Mouse (Mus musculus) embryo, embryonic 11.5 days (tissue): ENCODE results near the gene Tmigd3.

Source experiments
- DNase-seq: peaks from one replicate; pipeline ENCODE4 v3.0.0-alpha.2; 2012; ENCODE audit warnings: low read depth, low spot score

Gene Tmigd3

DNA sequence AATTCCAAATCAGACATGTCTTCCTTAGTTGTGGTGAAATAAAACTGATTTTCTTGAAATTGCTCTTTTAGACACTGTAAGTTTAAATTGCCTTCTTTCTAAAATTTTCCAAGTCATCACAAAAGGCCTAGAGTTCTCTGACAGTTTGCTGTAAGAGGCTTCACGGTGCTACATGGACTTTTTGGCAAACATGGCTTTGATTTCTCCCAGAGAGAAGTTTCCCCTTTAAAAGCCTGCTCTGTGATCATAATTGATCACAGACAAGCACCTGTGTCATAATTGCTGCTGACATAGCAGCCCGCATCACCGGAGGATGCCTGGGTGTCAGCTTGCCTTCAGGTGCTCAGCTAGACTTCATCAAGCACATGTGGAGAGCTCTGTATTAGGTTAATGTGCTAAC, at the start of gene Tmigd3, which contains the start of gene Adora3:
TSS of gene Tmigd3 (plus strand) at position 346 of the 400 bp plus-strand sequence.
TSS of gene Adora3 (plus strand) at position 301 of the 400 bp plus-strand sequence.
- DNase-seq, result no peak

DNA sequence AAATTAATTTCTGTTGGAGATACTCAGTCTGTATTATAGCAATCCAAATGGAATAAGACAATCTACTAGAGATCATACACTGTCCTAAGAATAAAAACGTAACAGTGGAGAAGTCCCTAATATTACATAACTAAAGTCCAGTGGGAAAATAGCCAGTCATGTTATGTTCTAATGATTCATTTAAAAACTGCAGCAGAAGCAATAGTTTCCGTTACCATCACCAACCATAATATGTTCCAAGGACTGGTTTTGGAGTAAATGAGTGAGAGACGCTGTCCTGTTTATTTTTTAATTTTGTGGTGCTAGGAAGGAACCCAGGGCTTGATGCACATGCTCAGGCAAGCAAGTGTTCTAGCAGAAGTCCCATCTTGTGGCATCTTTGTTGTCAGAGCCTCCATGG, 49.2 kb upstream of the Tmigd3 start:
- no peak for DNase-seq

DNA sequence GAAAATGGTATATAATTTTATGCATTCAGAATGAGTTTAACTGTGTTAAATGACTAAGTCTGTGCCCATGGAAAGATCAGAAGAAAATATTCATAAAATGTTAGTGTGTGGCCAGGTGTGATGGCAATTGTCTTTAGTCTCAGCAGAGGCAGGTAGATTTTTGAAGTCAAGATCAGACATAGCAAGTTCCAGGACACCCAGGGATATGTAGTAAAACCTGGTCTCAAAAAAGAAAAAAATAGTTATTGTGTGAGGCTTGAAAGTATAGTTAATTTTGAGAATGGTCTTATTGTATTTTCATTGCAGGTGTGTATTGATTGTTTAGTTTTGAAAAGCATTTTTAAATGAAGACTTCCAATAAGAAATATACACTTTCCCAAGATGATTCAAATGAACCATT, 47.1 kb upstream of the Tmigd3 start:
- DNase-seq, result no peak

DNA sequence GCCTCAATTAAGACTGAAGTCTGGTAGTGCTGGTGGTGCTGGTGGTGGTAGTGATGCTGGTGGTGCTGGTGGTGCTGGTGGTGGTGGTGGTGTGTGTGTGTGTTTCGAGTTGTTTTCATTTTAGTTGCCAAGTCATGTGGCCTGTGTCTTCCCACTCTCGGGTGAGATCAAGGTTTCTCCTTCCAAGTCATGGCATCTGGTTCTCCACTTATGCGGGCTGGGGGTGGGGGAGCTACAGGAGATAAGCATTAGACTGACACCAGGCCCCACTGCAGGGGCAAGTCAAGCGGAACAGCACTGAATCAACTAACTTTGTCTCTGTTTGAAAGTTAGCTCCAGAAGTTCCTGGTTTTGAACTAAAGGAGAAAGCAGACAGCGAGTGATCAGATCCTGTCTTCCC, 46.6 kb upstream of the Tmigd3 start:
- no peak for DNase-seq

DNA sequence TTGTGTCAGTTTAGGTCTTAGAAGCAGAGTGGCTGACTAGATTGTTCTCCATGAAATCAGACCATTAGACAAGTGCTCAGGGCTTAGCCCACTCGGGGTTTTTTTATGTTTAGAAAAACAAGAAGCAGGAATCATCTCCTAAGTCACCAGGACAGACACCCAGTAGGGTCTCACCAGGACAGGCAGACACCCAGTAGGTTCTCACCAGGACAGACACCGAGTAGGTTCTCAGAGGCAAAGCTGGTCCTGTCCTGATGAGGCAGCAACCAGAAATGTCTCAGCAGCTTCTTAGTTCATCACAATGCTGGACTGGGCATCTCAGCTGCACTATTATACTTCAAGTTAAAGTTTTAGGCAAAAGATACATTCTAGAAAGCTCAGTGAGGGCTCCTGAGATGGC, 46.0 kb upstream of the Tmigd3 start:
- DNase-seq, result no peak

DNA sequence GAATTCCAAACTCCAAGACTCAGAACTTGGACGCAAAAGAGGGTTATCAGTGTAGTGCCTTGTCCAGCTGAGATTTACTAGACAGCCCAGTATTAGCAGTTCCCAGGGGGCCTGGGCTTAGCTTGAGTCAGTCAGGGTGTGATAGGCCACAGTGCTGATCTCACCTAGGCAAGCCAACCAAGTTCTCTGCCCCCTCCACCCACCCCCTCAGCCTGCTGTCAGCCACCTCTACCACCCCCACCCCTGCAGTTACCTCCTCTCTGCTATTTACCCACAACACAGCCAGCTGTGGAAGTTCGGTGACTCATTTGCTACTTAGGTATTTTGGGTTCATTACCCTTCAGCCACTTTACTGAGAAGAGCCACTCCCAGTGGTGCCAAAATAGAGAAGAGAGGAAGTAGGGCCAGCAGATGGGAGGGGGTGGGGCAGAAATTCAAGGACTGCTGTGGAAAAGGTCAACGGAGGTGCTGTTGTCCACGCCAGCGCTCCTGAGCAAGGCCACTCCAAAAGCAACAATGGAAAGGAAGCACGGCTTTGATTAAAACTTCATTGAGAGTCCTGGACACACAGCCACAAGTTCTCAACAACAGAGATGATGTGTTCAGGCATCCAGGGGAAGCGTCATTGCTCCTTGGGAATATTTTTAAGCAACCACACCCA, 45.1 kb upstream of the Tmigd3 start:
- no peak for DNase-seq

DNA sequence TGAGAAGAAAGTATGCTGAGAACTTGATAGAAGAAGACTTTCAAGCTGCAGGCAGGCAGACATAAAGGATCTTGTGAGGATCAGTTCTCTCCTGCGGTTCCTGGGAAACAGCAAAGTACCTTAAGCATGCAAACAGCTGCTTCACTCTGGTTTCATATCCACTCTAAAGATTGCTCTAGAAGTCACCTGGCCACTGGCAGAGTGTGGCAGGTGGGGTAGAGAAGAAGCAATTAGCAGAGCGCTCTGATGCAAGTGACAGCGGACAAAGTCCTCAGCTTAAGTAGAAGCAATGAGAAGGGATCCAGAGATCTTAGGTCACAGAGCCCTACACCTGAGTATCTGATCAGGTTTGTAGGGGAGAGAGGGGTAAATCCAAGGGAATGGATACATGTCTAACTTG, 39.1 kb upstream of the Tmigd3 start:
- no peak for DNase-seq

DNA sequence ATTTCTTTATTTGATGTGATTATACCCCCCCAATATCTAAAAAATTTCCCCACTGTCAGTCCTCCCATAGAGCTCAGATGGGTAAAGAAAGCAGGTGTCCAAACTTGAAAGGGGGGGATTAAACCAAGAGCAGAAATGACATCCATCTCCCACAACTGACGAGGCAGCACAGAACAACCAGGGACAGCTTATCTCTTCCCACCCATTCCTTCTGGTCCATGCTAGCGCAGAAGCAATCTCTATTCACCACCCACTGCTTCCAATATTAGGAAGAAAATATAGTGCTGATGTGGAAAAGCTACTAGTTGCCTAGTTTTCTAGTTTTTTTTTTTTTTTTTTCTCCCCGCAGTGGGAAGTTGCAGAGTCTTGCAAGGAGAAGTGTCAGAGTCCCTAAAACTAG, 34.8 kb upstream of the Tmigd3 start:
- no peak for DNase-seq

DNA sequence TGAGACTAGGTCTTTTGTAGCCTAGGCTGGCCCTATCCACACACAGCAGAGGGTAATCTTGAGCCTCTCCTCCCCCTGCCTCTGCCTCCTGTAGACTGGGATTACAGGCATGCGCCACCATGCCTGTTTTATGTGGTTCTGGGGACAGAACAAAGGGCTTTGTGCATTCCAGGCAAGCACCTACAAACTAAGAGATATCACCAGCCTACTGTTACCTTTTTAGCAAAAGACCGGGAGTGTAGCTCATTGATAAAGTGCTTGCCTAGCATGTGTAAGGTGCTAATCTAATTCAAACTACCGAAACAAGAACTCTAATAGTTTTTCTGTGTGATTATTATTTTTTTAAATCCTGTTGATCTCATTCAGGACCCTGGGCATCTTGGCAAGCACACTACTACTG, 33.8 kb upstream of the Tmigd3 start:
- no peak for DNase-seq

DNA sequence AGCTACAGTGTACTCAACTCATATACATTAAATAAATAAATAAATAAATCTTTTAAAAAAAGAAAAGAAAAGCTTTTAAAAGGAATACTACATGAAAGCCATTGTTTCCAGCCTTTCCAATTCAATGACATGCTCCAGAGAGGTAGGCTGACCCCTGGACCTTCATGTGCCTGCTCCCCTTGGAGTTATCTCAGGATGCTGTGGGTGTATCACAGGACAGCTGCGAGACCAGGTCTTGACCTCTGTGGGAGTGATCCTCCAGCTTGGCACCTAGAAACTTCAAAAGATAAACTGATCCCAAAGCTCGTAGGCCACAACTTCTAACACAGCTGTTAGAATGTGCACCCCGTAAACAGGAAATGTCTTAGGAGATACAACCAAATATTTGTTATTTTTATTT, 32.0 kb upstream of the Tmigd3 start:
- no peak for DNase-seq

DNA sequence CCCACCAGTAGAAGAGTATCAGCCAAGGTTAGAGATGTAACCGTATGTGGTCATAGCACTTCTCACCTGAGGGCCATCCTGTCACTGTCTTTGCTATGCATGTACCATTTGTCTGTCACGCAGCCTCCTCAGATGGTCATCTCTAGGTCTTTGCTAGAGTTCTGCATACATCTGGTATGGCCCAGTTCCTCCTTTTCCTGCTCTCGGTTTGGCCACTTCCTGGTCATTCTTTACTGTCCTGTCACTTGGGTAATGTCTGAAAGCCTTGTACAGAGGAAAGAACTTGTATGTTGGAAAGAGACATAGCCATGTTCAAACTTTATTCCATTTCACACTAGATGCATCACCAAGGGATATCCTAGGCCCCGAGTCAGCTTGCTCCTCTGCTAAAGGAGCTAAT, 30.9 kb upstream of the Tmigd3 start:
- DNase-seq, result no peak

DNA sequence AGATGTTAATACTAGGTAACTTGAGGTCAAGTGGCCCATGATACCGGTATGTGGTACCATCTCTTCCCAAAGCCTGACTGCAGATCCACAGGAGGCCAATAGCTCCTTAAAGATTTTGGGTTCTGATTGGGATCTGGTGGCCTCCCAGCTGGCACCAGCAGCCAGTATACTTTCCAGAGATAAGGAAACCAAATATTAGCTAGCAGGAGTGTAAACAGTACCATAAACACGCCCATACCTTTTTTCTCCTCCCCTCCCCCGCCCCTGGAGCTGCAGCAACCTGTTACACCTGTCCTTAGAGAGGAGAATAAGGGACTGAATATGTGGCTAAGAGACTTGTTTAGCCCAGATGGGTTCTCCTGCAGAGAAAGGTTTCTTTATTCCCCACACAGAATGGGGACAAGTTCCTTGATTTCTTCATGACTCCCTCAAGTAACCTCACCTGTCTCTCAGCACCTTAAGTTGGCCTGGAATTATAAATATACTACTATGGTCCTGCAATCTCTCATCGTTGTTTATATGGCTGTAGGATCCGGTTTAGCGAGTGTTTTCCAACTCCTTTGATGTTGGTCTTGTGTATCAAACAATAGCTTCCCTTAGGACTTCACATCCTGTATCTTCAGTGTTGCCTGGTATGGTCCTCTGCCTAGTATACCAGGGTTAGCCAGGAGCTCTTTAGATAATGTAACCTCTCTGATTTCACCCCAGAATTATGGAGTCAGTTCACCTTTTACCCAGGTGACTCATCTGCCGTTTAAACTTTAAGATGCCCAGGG, 24.2 kb upstream of the Tmigd3 start:
- DNase-seq, result no peak

DNA sequence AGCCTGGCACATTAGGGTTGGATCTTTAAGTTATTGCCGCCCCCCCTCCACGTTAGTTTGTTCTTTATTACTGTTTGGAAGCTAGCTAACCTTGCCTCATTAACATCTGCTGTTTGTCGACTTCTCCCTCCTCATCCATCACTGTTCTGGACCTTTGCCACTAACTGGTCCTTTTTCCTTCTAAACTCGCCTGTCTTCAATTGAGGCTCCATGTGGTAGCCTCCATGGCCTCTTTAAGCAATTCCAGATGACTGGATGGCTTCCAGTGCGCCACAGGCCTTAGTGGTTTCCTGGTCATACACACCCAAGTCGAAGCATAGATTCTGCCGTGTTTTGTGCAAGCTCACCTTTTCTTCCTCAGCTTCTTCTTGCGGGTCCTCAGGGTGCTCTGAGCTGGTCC, 16.9 kb upstream of the Tmigd3 start:
- DNase-seq, result peak; percentile 46

DNA sequence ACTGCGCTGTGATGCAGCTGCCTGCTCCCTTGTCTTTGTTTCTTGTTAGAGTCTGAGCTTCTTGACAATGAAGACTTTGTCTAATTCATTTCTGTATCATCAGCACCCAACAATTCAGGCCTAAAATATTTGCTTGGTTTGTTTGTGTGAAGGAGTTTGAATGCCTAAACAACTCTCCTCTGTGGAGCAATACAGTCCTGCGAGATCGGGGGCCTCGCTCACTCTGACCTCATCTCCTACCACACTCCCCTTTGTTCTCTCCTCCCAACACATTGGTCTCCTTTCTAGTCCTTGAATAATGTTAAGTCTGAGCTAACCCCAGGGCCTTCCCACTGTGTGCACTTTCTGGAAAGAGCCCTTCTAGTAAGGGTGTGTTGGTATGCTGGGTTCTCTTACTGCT, 15.9 kb upstream of the Tmigd3 start:
- DNase-seq, result no peak

DNA sequence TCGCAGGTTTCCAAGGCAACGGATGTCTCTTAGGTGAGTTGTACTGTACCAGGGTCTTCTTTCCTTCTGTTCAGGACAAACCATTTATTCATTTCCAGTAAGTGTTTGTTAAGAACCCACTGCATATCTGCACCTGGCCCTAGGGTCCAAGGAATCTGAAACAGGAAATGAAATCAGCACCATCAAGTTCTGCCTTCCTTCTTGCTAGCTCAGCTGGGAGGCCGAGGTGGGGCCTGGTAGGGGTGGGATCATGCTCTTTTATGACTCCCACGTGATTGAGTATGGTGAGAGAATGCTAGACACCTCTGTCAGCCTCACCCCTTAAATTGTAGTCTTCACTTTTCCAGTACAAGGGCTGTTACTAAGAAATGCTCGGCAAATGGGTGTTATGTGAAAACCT, 13.2 kb upstream of the Tmigd3 start:
- DNase-seq, result no peak

DNA sequence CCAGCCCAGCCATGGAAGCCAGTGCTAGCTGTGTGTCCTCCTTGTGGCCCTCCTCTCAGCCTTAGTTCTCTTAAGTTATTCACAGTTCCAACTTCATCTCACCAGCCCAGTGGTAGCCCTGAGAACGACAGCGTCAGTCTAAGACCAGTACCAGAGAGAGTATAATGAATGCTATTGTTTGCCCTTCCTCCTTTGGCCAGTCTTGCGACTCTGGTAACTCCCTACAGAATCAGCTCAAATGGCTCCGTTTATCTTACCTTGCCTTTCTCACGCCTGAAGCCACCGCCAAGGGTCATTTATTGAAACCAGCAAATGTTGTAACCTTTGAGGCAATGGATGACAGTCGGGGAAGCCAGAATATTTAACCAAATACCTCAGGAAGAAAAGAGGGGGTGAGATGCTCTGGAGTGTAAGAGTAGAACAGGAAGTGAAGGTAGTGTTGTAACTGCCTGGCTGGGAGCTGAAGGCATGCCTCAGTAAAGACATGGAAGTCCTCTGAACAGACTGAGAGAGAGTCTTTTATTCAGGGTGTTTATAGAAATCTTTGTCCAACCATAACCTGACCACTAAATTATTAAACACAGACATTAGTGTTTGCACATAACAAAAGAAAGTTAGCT, 8.8 kb upstream of the Tmigd3 start:
- DNase-seq, result no peak

DNA sequence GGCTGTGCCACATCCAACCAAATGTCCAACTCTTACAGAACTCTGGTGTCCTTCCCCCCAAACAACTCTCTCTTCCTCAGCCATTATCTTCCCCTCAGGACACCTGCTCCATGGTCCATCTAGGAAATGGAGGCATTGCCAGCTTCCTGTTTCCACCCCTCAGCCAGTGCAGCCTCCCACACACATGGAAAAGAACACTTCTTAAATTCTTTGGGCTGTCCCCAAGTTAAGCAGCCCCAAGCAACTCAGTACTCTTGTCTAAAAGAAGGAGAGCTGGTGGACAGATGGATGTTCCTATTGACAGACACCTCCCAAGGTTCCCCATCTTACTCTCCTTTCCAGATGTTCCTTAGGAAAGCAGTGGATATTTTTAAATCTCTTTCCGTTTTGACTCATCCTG, 6.6 kb upstream of the Tmigd3 start:
- DNase-seq, result no peak

DNA sequence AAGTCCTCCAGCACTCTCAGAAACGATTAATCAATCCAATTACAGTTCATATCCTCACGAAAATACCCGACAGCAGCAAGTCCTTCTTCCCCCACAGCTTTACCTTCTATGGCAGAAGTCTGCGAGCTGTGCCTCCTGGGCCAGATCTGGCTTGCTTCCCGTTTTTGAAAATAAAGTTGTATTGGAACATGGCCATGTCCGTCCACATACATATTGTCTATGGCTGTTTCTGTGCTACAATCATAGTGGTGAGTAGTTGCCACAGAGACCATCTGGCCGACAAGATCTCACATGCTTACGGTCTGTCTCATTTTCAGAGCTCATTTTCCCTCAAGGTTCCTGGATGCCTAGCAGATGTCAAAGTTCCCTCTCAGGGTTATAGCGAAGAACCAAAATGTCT, 5.6 kb upstream of the Tmigd3 start:
- DNase-seq, result no peak

DNA sequence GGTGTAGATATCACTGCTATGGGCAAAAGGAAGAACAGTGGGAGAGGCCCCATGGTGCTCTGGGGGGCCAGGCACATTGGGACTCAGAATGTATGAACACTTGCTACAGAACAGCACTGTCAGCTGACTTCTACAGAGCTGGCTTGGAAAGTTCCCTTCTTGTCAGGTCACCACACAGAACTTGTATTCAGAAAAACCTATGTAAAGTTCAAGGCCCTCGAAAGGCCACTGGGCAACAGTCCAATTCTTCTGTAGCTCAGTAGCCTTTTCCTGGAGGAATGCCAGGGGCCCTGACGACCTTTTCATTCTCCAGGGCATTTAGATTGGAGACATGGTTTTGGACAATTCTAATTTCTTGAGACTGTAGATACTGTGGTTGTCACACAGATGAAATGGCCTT, 2.6 kb upstream of the Tmigd3 start:
- no peak for DNase-seq

DNA sequence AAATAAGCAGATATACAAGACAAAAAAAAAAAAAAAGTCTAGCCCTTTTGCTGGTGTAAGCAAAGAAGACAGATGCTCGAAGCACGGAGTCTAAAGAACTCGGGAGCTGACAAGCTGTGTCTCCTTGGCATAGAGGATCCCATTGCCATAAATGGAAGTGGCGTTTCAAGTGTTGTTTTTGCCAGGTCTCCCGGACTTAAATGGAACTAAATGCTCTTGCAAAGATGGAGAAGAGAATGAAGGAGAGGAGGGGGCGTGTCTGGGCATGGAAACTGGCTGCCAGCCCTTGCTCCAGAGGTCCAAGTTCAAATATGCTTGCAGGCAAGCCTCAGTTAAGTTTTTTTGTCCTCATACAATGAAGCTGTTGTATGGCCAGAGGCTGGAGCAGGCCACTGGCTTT, 1.3 kb downstream of the Tmigd3 start:
- no peak for DNase-seq

DNA sequence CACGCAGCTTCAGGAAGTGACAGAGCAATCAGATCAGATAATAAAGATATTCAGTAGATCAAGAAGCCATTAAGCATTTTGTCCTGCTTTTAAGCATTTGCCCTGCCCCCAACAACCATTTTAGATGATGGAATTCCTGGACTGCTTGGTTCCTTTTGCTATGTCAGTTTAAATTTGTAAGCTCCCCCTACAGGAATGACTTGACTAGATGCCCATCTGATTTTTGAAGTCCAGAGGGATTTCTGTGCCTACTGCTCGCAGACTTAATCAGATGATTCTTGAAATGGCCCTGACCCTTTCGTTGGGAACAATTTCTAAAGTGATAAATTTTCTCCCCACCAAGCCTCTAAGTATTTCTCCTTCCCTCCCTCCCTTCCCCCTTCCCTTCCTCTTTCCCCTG, 1.9 kb downstream of the Tmigd3 start:
- no peak for DNase-seq

DNA sequence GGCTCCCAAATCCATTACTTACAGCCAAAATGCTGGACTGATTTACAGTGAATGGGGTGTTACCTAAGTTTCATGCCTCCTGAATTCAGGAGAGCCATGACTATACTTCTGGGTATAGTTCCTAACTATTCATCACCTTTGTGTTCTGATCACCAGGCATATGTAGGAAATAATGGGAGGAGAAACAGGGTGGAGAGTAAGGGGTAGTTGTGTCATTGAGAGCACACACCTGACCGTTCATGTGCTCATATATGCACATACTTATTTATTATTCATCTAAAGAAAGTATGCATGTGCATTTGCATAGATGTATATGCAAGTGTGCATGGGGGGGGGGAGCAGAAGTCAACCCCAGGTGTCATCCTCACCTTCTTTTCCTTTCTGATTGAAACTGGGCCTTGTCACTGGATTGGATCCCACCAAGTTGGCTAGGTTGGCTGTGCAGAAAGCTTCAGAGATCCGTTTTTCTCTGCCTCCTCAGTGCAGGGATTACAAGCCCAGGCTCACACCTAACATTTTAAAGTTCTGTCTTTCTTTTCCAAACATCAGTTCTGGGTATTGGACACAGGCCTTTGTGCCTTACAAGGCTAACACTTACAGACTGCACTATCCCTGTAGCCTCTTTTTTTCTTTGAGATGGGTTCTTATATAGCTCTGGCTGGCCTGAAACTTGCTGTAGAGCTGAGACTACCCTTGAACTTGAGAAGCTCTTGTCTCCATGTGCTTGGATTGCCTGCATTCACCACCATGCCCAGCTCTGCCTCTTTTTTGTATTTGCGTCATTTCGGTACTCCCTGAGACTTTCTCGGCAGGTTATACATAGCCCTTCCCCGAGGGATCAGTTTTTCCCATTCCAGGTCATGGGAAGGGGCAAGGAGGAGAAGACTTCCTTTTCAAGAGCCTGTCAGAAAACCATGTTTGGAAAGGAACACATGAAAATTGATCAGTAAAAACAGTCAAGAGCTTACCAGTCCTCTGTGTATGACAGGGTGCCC, 3.0 kb downstream of the Tmigd3 start:
- DNase-seq, result no peak
